Mouse (Mus musculus) embryo, embryonic 11 days (tissue): ENCODE results near the gene Myo6.

Experiments
- DNase-seq: peaks from one replicate; pipeline ENCODE4 v3.0.0-alpha.2; 2015

Gene Myo6

DNA sequence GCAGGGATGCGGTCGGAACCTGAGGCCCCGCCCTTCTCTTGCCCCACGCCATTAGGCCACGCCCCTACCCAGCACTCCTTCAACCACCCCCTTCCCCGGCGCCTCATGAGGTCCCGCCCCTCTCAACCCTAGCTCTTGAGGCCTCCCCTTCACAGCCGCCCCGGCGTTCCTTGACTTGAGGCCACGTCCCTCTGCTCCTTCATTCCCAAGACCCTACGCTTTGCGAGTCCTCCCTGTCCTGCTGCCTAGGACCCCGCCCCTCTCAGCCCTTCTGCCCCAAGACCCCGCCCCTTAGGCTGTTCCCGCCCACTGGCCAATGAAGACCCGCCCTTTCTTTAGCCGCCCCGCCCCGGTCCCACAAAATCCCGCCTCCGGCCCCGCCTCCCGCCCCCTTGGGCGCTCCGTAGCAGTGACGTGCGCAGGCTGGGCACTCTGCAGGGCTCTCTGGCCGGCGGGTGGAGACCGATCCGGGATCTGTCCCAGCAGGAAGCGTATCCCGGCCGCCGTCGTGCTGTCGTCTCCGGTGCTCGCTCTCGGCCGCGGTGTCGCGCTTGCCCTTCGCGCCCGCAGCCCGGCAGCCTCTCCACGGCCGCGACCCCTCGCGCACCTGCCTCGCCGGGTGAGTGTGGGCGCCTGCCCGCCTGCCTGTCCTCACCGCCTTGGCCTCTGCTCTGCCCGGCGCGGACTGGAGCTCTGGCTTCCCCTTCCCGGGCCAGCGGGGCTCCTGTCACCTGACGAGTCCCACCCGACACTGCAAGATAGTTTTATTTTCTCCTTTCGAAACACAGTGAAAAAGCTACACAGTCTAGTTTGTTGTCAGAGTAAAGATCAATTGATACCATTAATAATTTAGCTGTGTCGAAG, at the start of gene Myo6:
Myo6 (plus strand) TSS at position 421 of the 864 bp plus-strand sequence.
- peak; percentile 95 for DNase-seq

GRCm38 (mm10) chr9:80145992-80146587, 18.7 kb upstream of the Myo6 start:
- peak; percentile 23 for DNase-seq

DNA sequence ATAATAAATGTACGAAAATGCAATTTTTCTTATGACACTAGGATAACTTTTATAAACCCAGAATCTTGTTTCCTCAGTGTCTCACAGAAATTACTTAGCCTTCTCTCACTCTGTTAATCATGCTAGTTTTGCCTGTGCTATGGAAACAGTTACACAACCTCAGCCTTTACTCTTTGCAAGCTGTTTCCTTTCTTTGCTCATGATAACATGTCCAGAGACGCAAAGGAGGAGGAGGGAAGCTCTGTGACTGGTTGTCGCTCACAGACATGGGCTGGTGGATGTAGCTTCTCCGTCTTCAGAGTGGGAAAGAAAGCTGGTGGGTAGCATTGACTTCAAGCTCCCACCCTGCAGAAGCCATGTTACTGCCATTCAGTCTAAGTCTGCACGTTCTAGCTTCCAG, 15.2 kb upstream of the Myo6 start:
- no peak for DNase-seq

GRCm38 (mm10) chr9:80155277-80155676, 9.6 kb upstream of the Myo6 start:
- peak; percentile 33 for DNase-seq

DNA sequence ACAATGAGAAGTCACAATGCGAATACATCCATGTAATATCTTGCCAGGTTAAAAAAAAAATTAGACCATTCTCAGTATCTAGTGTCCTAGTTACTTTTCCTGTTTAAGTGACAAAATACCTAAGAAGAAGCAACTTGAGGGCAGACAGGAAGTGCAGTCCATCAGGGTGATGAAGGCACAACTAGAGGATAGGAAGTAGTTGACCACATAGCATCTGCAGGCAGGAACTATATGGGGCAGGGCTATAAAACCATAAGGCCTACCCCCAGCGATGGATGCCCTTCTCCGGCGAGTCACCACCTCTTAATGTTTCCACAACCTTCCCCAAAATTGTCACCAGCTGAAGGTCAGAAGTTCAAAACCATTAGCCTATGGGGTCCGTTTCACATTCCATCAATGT, 8.1 kb upstream of the Myo6 start:
- no peak for DNase-seq

- no peak for DNase-seq
These were observed 6.9 kb upstream of the Myo6 start for GRCm38 (mm10) chr9:80157840-80158465.

- no peak for DNase-seq
These were observed 5.9 kb upstream of the Myo6 start for GRCm38 (mm10) chr9:80158937-80159336.

DNA sequence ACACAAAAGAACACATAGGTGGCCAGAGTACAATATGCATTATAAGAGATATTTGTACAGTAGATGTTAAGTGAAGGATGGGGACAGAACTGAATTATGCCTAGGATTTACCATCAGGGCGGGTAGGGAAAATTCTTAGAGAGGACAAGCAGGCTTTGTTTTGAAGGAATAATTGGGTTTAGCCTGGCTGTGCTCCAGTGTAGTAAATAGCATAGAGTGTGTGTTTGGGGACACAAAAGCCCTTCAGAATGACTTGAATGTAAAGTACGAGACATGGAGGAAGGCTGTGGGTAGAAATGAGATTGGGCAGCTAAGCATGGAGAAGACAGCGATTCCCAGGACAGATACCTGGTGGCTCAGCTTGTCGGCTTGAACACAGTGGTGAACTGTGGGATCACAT, 3.4 kb upstream of the Myo6 start:
- no peak for DNase-seq

GRCm38 (mm10) chr9:80163126-80163723, 1.6 kb upstream of the Myo6 start:
- DNase-seq, result no peak

DNA sequence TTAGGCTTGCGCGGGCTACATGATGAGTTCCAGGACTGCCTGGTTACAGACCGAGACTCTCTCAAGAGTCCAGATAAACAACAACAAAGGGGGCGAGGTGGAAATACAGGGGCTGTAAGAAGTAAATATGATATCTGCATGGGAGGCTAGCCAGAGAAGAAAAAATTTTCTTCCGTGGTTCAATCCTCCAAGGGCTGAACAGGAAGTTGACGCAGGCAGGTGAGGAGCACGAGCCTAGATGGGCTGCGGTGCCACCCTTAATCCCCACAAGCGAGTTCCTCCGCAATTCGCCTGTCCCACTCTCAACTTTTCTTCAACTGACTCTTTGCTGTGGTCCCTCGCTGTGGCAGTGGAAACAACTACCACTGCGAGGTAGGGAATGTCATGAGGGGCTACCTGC, 640 bp upstream of the Myo6 start:
- DNase-seq, result no peak

- DNase-seq, result no peak
These were observed 859 bp downstream of the Myo6 start for GRCm38 (mm10) chr9:80165690-80166089.

DNA sequence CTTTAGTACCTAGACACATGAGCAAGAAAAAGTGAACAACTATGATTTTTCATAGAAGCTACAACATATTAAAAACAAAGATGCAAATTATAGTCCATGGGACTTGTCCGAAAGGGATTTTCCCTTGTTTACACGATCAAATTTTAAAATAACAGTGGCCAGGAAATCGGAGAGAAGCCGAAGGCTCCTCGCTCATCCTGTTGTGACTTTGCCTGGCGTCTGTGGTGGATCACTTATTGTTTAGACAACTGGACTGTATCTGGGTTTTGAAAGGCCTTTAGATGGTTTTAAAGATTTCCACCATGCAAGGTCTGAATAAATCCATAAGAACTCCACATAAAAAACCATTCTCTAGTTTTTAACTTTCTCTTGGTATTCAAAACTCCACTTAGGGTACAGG, 1.6 kb downstream of the Myo6 start:
- no peak for DNase-seq

GRCm38 (mm10) chr9:80167089-80167488, 2.3 kb downstream of the Myo6 start:
- DNase-seq, result no peak

DNA sequence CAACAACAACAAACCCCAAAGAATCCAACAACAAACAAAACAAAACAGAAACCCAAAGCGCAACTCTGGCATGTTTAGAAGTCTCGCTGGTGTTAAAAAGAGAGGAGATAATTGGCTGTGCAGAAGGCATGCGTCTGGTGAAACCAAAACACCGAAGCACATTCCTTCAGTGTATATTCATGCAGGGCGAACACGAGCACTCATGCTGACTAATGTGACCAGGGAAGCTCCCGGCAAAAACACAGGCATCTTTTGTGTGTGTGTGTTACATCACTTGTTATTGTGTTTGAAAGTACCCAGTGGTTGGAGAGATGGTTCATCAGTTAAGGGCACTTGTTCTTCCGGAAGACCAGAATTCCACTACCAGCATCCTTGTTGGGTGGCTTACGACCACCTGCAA, 4.7 kb downstream of the Myo6 start:
- DNase-seq, result no peak

- DNase-seq, result no peak
These were observed 6.4 kb downstream of the Myo6 start for GRCm38 (mm10) chr9:80171241-80171640.

DNA sequence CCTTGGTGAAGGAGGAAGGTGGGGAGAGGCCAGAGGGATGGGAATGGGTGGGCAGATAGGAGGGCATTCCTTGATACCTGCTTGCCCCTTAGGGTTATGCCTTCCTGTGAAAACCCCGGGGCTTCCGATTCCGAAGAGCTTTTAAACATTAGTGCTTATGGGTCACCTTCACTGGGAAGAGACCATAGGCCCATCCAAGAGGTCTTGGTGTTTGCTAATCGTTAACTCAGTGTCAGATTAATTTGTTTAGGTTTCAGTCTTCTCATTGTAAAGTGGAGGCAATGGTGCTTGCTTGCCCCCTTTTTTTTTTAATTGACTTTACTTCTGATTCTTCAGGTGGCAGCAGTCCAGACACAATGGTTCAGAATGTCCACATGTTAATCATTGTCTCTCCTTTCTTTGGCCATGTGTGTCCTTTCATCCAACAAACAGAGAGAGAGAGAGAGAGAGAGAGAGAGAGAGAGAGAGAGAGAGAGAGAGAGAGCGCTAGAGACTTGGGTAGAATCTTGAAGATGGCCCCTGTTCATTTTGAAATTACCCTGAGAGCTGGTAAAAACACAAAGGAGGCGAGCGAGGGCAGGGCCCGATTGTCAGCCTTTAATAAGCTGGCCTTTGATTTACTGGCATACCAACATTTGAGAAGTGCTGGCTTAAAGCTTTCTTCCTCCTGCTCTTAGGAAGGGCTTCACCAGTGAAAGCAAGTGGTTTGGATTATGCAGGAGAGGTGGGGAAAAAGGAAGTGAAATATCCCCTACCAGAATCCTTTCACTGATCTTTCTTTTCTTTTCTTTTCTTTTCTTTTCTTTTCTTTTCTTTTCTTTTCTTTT, 7.8 kb downstream of the Myo6 start:
- DNase-seq, result no peak

GRCm38 (mm10) chr9:80173629-80174028, 8.8 kb downstream of the Myo6 start:
- DNase-seq, result no peak

DNA sequence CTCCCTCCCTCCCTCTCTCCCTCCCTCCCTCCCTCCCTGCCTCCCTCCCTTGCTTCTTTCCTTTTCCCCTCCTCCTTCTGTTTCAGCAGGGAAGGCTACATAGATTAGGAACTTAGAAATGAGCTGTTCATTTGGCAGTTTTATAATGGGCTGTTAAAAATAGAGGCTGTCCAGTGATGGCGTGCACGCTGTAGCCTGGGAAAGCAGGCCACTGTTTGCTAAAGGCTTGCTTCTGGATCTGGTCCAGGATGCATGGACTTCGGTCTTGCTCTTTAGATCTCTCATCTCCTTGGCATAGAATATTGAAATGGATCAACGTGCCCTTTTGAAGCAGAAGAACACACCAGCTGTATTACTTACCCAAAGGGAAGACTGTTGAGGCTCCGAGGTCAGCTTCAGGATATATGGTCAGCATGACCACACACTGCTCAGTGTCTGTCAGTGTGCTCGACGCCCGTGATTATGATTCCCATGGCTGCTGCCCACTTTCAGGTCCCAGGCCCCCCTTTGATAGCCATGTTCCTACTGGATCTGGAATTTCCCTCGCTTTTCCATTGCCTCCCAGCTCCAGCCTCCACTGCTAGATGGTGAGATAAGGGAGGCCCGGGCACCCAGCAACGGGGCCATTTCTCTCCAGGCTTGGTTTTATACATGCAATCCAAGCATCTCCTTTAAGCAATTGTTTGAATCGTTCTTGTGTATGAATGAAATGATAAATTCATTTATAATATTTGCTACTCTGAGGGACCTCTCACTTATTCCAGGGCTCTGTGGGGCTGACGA, 12.1 kb downstream of the Myo6 start:
- no peak for DNase-seq

DNA sequence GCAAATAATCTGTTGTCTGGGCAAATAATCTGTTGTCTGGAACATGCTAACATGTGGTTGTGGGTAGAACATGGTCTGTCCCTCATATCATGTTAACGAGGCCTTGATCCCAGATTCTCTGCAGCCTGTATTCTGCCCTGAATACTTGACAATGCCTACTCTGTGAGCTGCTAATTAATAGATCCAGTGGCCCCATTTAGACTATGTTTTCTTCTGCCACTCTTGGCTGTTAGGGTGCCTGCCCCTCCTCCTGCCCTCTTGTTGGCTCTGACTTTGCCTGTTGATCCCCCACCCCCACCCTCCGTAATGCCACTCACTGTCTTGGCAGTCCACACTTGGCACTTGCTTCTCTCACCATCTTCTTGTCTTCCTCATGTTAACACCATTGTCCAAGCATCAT, 13.8 kb downstream of the Myo6 start:
- no peak for DNase-seq

DNA sequence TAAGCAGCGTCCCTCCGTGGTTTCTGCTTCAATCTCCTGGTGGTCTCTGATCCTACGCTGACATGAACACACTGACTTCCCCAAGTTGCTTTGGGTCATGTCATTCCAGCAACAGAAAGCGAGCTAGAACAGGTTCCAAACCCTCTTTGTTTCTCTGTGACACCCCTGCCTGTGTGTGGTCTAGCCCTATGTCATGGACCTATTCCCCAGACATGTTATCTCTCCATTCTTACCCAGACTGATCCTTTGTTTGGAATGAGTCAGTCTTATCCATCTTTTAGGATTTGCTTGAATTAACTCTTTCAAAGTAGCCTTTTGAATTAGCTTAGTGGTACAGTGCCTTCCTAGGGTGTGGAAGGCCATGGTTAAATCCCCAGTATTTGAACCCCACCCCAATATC, 14.9 kb downstream of the Myo6 start:
- DNase-seq, result no peak

DNA sequence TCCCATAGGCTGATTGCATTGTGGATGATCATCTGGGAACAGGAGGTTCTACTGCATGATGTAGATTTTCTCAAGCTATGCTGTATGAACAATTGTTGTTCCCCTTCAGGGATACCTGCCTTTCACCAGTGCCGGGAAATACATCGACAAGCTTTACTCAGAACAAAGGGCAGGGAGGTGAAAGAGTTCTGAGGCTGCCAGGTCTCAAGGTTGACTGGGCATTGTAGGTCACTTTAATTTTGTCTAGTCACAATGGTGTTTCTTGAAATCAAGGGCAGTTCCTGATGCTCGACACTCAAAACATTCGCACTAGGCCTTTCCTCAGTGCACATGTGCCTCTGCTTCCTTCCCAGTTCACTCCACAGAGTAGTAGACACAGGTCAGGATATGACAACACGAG, 15.9 kb downstream of the Myo6 start:
- DNase-seq, result no peak

DNA sequence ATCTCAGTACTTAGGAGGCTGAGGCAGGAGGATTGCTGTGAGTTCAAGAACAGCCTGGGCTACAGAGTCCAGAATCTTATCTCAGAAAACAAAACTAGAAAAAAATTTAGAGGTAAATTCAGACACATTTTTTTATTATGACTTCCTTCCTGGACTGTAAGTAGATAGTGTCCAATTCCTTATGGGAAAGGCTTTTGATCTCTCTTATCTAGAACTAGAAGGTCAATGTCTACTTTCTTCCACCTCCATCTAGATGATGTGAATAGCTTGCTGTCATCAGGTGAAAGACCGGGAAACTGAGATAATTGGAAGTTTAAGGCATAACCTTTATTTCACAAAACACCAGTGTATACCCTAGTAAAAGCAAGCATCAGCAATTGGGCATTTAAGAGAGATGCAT, 16.9 kb downstream of the Myo6 start:
- DNase-seq, result no peak
